Mouse (Mus musculus): ENCODE data around the gene Exoc3l2. TPM values are rescaled to one million over a fixed set of nuclear protein-coding genes. Genes with fewer than 3 reads are reported as not detected.
A peak's percentile ranks its signal among the peaks of the same experiment; 100 is the strongest.

The Exoc3l2 gene
- polyA plus RNA-seq, 1 experiment: 1.0 TPM

DNA sequence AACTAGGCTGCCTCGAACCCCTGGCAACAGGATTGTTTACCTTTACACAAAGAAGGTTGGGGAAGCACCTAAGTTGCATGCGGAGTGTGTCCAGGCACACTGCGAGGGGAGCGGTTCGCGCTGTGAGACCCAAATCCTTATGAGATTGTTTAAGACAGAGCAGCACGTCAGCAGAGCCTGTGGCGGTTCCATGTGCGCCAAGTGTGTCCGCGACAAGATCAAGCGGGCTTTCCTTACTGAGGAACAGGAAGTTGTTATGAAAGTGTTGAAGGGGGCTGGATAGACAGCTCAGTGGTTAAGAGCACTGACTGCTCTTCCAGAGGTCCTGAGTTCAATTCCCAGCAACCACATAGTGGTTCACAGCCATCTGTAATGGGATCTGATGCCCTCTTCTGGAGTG, 5.1 kb downstream of the Exoc3l2 start:
- TF ChIP-seq POLR2A (IDR thresholded peaks at IDR 0.05; ENCODE audit: borderline replicate concordance, extremely low read depth, insufficient read depth, insufficient read length, poor library complexity, severe bottlenecking): no peak
- TF ChIP-seq CTCF (IDR thresholded peaks at IDR 0.05; ENCODE audit: borderline replicate concordance, extremely low read depth, insufficient read depth, insufficient read length): no peak
- peak; percentile 11 for DNase-seq (ENCODE audit: low read depth)

DNA sequence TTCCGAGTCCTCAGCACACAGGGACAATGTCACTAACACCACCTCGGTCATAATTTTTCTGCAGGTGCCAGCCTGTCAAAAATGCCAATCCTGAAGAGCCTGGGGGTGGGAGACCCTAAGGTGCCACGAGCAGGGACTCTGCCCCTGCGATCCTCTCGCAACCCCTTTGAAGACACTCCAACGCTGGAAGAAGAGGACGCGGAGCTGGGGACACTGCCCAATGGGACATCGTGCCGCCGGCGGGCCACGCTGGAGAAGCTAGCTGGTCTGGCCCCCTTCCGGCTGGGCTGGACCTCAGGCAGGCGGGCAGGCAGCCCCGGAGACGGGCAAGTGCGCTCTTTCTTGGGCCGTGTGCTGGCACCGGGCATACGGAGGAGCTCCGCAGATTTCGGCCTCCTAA, 6.3 kb downstream of the Exoc3l2 start:
- DNase-seq (ENCODE audit: low read depth): no peak

DNA sequence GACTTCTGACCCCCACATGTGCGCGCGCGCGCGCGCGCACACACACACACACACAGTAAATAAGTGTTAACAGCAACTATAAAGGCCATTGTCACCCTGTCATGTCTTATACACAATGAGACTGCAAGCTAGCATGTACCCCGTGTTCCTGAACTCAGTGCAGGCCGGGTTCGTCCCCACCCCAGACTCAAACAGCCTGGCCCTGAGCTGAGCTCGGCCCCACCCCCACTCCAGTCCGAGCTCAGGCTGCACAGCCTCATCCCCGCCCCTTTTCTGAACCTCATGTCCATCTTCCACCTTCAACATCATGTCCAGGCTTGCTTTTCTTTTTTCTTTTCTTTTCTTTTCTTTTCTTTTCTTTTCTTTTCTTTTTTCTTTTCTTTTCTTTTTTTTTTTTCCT, 7.2 kb downstream of the Exoc3l2 start:
- DNase-seq (ENCODE audit: low read depth): no peak
- TF ChIP-seq POLR2A (IDR thresholded peaks at IDR 0.05; ENCODE audit: borderline replicate concordance, extremely low read depth, insufficient read depth, insufficient read length, poor library complexity, severe bottlenecking): no peak
- TF ChIP-seq CTCF (IDR thresholded peaks at IDR 0.05; ENCODE audit: borderline replicate concordance, extremely low read depth, insufficient read depth, insufficient read length): no peak

More for the DNA sequence above, 6.3 kb downstream of the Exoc3l2 start:
- TF ChIP-seq CTCF (IDR thresholded peaks at IDR 0.05; ENCODE audit: borderline replicate concordance, extremely low read depth, insufficient read depth, insufficient read length) (no peak), POLR2A (IDR thresholded peaks at IDR 0.05; ENCODE audit: borderline replicate concordance, extremely low read depth, insufficient read depth, insufficient read length, poor library complexity, severe bottlenecking) (no peak)

DNA sequence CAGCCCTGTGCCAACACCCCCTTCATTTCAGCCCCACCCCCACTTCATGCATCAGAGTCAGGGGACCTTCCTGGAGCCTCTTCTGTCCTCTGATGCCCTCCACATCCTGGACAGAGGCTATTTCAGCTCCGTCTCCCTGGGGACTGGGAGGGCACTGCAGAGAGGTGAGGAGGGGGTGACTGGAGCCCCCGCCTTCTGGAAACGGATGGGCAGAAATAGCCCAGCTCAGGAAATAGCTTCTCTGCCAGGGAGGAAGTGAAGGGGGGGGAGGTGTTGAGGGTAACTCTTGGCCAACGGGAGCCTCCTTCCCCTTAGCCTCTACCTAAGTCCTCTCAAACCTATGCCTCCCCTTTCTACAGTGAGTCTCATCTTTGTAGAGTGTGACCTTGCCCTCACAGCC, 9.3 kb downstream of the Exoc3l2 start:
- TF ChIP-seq POLR2A (IDR thresholded peaks at IDR 0.05; ENCODE audit: borderline replicate concordance, extremely low read depth, insufficient read depth, insufficient read length, poor library complexity, severe bottlenecking) (no peak), CTCF (IDR thresholded peaks at IDR 0.05; ENCODE audit: borderline replicate concordance, extremely low read depth, insufficient read depth, insufficient read length) (no peak)

DNA sequence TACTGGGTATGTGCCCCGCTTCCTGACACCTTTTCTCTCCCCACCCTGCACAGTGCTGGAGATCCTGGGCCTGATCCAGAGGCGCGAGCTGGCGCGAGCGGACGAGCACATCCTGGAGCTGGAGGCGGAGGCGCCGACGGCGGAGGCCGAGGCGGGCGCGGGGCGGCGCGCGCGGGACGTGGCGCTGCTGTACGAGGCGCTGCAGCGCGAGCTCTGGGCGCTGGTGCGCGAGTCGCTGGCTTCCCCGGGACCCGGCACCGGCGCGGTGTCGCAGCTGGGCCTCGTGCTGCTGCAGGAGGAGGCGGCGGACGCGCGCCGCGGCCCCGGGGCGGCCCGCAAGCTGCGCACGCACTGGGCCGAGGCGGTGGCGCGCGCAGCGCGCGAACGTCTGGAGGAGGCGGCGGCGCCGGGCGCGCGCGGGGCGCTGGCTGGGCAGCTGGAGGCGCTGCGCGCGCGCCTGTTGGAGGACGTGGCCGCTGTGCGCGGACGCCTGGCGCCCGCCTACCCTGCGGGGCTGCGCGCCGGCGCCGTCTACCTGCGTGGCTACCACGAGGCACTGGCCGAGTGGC, 10.8 kb downstream of the Exoc3l2 start:
- TF ChIP-seq POLR2A (IDR thresholded peaks at IDR 0.05; ENCODE audit: borderline replicate concordance, extremely low read depth, insufficient read depth, insufficient read length, poor library complexity, severe bottlenecking) (peak; percentile 52; the same call in 1 of the 2 replicates), CTCF (IDR thresholded peaks at IDR 0.05; ENCODE audit: borderline replicate concordance, extremely low read depth, insufficient read depth, insufficient read length) (no peak)
- DNase-seq (ENCODE audit: low read depth): peak; percentile 91

More for the DNA sequence above, 9.3 kb downstream of the Exoc3l2 start:
- DNase-seq (ENCODE audit: low read depth): no peak

DNA sequence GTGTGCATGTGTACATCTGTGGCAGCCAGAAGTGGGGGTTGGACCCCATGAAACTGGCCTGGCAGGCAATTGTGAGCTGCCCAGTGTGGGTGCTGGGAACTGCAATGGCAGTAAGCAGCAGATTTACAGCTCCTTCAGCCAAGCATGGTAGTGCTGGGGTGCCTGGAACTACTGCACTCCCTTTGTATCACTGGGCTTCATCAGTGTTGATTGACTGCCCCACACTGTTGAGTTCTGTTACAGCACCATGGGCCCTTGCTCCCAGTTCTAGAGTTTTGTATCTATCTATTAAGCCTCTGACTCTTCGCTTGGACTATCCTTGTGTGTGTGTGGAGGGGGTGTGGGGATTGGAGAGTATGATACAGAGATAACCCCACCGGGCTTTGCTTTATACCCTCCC, 14.0 kb downstream of the Exoc3l2 start:
- TF ChIP-seq POLR2A (IDR thresholded peaks at IDR 0.05; ENCODE audit: borderline replicate concordance, extremely low read depth, insufficient read depth, insufficient read length, poor library complexity, severe bottlenecking) (no peak), CTCF (IDR thresholded peaks at IDR 0.05; ENCODE audit: borderline replicate concordance, extremely low read depth, insufficient read depth, insufficient read length) (no peak)
- DNase-seq (ENCODE audit: low read depth): no peak

DNA sequence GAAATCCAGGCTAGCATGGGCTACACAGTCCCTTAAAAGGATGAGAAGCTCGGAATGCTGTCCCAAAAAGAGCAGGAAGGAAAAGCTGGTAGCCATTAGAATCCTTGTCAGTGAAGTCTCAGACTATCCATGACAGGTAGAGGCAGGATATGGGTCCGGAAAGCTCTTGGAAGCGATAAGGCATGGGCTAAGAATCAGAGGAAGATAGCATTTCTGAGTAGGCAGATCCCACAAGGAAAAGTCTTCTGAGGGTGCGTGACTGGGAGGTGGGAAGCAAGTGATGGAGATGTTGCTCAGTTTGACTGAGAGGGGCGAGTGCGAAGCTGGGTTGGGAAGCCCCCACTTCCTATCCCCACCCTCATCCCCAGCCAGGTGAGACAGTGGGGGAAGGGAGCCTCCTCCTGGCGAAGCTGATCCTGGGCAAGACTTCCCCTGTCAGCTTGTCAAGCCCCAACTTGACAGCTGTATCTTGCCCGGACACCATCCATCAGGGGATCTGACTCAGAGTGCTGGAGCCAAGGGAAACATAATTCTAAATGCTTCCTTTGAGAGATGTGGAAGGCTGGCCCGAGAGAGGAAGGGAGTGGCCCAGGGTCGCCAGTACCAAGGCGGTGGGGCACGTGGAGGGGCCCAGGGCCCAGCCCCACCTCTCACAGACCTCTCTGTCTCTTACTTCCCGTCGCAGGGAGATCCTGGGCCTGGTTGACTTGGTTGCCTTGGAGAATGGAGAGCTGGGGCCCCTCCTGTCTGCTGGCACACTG, 14.7 kb downstream of the Exoc3l2 start:
- TF ChIP-seq CTCF (IDR thresholded peaks at IDR 0.05; ENCODE audit: borderline replicate concordance, extremely low read depth, insufficient read depth, insufficient read length) (no peak), POLR2A (IDR thresholded peaks at IDR 0.05; ENCODE audit: borderline replicate concordance, extremely low read depth, insufficient read depth, insufficient read length, poor library complexity, severe bottlenecking) (no peak)
- no peak for DNase-seq (ENCODE audit: low read depth)

DNA sequence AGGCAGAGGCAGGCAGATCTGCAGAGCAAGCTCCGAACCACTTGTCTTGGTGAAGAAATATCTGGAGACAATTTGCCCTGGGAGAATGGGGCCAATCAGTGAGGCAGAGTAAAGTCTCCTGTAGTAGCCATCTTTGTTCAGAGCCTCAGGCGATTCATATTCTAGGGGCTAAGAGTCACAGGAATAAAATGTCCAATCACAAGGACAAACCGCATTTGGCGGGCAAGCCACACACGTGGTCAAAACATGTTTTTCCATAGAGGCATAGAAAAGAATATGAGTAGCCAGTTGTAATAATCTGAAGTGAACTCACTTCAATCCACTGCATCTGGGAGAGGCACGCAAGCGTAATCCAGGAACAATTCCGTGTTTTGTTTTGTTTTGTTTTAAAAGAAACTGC, 20.1 kb downstream of the Exoc3l2 start:
- no peak for TF ChIP-seq CTCF (IDR thresholded peaks at IDR 0.05; ENCODE audit: borderline replicate concordance, extremely low read depth, insufficient read depth, insufficient read length)
- no peak for TF ChIP-seq POLR2A (IDR thresholded peaks at IDR 0.05; ENCODE audit: borderline replicate concordance, extremely low read depth, insufficient read depth, insufficient read length, poor library complexity, severe bottlenecking)

DNA sequence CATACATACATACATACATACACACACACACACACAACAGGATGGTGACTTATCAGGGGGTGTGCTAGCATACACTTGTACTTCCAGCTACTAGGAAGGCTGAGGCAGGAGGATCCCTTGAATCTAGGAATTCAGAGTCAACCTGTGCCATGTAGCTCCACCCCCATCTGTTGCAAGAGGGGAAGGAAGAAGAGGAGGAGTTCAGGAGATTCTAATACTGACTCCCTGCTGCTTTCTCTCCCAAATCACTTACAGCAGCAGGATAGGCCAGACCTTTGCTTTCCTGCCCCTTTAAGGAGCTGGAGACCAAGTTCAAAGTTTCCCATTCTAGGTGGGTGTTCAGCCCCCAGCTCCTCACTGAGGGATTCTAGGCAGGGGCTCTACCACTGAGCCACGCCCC, 22.4 kb downstream of the Exoc3l2 start:
- TF ChIP-seq POLR2A (IDR thresholded peaks at IDR 0.05; ENCODE audit: borderline replicate concordance, extremely low read depth, insufficient read depth, insufficient read length, poor library complexity, severe bottlenecking) (no peak), CTCF (IDR thresholded peaks at IDR 0.05; ENCODE audit: borderline replicate concordance, extremely low read depth, insufficient read depth, insufficient read length) (no peak)
- no peak for DNase-seq (ENCODE audit: low read depth)

More for the DNA sequence above, 20.1 kb downstream of the Exoc3l2 start:
- no peak for DNase-seq (ENCODE audit: low read depth)

DNA sequence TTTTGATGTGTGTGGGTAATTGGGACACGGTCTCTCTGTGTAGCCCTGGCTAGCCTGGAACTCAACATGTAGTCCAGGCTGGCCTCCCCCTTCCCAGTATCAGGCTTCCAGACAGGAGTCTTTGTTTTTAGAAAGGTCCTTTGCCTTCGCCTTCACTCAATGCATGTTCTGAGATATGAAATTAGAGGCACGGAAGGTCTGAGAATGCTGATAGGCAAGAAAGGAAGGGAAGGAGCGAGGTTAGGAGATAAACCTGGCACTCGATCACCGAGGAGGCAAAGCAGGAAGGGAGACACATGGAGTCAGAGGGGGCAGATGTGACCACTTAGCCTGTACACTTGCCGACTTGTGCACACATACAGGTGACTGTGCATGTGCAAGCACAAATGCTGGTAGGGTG, 23.4 kb downstream of the Exoc3l2 start:
- no peak for DNase-seq (ENCODE audit: low read depth)
- TF ChIP-seq POLR2A (IDR thresholded peaks at IDR 0.05; ENCODE audit: borderline replicate concordance, extremely low read depth, insufficient read depth, insufficient read length, poor library complexity, severe bottlenecking) (no peak), CTCF (IDR thresholded peaks at IDR 0.05; ENCODE audit: borderline replicate concordance, extremely low read depth, insufficient read depth, insufficient read length) (no peak)

DNA sequence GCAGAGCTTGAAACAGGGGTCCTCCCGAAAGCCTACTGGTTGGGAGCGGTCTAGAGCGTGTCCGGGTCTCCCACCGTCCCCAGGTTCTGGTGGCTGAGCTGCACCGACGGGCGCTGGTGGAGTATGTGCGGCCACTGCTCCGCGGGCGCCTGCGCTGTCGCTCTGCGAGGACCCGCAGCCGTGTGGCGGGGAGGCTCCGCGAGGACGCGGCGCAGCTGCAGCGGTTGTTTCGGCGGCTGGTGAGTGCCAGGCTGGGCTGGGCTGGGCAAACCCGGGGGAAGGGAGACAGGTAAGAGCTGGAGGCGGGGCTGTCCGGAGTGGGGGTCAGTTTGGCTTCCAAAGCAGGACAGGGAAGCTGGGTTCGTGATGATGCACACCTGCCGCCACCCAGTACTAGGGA, 26.4 kb downstream of the Exoc3l2 start:
- peak; percentile 21 for DNase-seq (ENCODE audit: low read depth)
- TF ChIP-seq POLR2A (IDR thresholded peaks at IDR 0.05; ENCODE audit: borderline replicate concordance, extremely low read depth, insufficient read depth, insufficient read length, poor library complexity, severe bottlenecking) (no peak), CTCF (IDR thresholded peaks at IDR 0.05; ENCODE audit: borderline replicate concordance, extremely low read depth, insufficient read depth, insufficient read length) (no peak)

DNA sequence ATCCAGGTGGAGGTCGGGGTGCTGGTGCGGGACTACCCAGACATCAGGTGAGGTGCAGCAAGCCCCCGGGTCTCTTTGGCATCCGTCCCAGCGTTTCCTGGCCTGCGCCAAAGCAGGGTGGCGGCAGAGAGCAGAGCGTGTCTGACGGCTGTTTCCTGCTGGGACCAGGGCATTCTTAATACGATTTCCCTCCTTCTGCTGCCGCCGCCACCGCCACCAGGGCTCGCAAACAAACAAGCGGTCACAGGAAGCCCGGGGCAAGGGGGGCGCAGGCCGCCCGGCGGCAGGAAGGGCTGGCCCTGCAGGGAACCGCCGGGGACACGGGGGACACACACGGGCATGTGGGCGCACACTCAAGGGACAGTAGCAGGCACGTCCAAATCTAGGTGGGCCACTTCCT, 28.6 kb downstream of the Exoc3l2 start:
- TF ChIP-seq POLR2A (IDR thresholded peaks at IDR 0.05; ENCODE audit: borderline replicate concordance, extremely low read depth, insufficient read depth, insufficient read length, poor library complexity, severe bottlenecking) (no peak), CTCF (IDR thresholded peaks at IDR 0.05; ENCODE audit: borderline replicate concordance, extremely low read depth, insufficient read depth, insufficient read length) (no peak)
- peak; percentile 27 for DNase-seq (ENCODE audit: low read depth)

Measured in brain, embryonic 14.5 days (tissue).